Mouse (Mus musculus) MEL-GATA-1-ER (cell line): ENCODE data around the gene Usp40.
"Not testable (repeated sequence)": the region's sequence is repeated elsewhere in the genome, so short reads cannot be mapped to it uniquely, and the experiment has no call there.

Source experiments
- DNase-seq: peaks from one replicate; pipeline ENCODE4 v3.0.0-alpha.2; 2012; ENCODE audit warnings: low read depth; ENCODE audit errors: extremely low read depth

Usp40 gene

DNA sequence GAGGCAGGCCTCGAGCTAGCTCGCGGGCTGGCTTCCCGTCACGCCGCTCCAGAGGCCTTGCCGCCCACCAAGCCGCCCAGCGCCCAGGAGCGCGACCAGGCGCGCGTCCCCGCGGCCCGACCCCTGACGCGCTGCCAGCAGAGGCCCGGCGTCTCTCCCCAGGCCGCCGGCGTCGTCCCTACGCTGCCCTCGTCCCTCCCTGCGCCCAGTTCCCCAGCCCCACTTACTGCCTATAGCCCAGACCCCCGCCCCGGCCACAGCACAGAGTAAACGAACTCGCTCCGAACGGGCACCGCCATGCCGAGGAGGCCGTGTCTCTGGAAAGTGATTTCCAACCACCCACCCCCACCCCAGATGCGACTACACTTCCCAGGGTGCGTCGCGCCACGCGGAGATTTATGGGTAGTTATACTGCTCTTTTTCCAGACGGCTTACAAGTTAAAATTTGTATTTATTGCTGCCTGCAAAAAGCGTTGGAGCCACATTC, at the start of gene Usp40:
Usp40 (minus strand) TSS at position 341 of the 487 bp plus-strand sequence.
- DNase-seq, result peak; percentile 66

GRCm38 (mm10) chr1:88055088-88055487, 46.7 kb upstream of the Usp40 start, which contains the start of gene Ugt1a10:
Gene Ugt1a10 (plus strand): TSS chr1:88055388.
- no peak for DNase-seq

DNA sequence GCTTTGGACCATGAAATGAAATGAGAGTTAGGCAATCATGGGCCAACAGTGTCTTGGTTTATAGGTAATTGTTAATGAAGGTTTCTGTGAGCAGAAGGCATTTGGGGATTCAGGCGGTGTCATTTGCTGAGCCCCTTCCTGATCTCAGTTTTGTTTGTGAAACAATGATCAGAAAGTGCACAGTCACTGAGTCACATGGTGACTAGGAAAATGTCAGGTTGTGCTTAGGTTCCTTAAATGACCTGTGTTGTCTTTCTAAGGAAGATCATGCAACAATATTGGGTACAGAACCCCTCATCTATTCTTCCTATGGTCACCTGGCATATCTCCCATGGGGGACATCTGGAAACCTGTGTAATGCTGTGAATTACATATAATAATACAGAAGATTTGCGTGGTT, 39.1 kb upstream of the Usp40 start:
- DNase-seq, result not testable (repeated sequence)

DNA sequence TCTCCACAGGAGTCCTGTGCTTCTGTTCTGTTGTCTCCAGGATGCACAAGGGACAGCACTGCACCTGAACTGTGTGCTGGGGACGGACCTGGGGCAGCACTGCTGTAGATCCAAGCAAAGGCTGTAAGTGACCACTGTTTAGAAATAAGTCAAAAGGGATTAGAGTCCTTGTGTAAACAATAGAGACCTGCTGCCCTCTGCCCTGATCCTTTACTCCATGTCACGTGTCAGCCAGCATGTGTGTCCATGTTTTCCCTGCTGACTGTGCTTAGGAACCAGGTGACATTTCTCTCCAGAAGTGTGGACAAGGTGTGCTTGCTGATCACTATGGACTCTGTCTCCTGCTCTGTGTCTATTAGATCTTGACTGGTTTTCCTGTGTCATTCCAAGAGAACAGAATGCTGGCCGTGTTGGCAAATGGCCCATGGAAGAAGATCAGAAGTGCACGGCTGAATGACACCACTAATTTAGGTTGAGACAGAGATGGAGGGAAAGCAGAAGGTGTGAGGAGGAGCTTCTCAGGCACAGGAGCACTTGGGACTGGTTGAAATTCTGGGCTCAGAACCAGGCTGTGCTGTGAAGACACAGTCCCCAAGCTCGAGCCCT, 36.6 kb upstream of the Usp40 start:
- DNase-seq, result not testable (repeated sequence)

DNA sequence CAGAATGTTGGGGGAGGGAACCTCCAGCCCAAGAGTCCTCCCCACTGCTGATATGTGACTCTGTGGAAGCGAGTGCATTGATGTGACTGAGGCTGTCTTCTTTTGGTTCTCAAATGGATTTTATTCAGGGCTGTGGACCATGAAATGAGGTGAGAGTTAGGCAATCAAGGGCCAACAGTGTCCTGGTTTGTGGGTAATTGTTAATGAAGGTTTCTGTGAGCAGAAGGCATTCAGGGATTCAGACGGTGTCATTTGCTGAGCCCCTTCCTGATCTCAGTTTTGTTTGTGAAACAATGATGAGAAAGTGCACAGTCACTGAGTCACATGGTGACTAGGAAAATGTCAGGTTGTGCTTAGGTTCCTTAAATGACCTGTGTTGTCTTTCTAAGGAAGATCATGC, 34.7 kb upstream of the Usp40 start:
- DNase-seq, result not testable (repeated sequence)

GRCm38 (mm10) chr1:88025244-88025643, 16.9 kb upstream of the Usp40 start:
- not testable (repeated sequence) for DNase-seq

GRCm38 (mm10) chr1:88015371-88015770, 7.0 kb upstream of the Usp40 start:
- no peak for DNase-seq

DNA sequence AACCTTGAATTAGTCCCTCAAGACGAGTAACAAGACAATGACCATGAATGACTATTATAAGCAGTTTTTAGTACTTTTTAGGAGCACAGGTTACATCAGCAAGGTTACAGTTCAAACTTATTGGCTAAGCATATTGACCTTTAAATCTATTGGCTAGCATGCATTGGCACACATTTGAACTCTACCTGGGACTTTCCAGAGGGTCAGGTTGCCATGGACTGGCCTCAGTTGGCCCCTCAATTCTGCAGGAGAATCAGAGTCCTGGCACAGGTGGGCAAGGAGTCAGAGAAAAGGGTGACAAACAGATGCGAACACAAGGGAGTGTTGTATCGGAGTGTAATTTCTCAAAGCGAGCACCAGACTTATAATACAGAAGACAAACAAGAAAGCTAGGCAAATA, 6.3 kb upstream of the Usp40 start:
- DNase-seq, result no peak

- no peak for DNase-seq
Observed at GRCm38 (mm10) chr1:88014194-88014593, 5.8 kb upstream of the Usp40 start.

- no peak for DNase-seq
Observed at GRCm38 (mm10) chr1:88013726-88014125, 5.4 kb upstream of the Usp40 start.

DNA sequence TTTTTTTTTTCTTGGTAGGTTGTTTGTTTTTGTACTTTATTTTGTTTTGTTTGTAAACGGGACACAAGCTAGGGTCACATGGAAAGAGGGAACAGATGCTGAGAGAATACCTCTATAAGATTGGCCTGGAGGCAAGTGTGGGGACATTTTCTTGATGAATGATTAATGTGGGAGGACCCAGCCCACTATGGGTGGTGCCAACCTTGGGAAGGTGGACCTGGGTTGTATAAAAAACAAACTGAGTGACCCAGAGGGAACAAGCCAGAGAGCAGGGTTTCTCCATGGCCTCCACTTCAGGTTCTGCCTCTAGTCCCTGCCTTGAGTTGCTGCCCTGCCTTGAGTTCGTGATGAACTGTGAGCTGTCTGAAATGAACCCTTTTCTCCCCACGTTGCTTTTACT, 1.2 kb upstream of the Usp40 start:
- DNase-seq, result no peak

GRCm38 (mm10) chr1:88008735-88009134, 384 bp upstream of the Usp40 start:
- no peak for DNase-seq

GRCm38 (mm10) chr1:88007692-88008210, 600 bp downstream of the Usp40 start:
- no peak for DNase-seq

- DNase-seq, result no peak
Observed at GRCm38 (mm10) chr1:87992716-87993115, 15.6 kb downstream of the Usp40 start.

DNA sequence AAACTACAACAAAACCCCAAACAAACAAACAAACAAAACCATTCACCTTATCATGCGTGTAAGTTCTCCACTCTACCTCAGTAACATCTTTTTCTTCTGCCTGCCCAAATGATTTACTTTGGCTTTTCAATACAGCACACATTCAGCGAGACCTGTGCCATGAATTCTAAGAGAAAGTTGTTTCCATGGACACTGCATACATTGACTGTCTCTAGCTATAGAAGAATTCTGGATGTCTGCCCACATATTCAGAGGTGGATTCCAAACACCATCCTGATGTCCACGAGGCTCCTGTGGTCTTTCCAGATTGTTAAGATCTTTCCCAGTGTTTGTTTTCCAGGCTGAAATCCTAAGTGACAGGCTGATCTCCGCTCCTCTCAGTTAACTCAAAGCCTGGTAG, 26.1 kb downstream of the Usp40 start:
- DNase-seq, result no peak

DNA sequence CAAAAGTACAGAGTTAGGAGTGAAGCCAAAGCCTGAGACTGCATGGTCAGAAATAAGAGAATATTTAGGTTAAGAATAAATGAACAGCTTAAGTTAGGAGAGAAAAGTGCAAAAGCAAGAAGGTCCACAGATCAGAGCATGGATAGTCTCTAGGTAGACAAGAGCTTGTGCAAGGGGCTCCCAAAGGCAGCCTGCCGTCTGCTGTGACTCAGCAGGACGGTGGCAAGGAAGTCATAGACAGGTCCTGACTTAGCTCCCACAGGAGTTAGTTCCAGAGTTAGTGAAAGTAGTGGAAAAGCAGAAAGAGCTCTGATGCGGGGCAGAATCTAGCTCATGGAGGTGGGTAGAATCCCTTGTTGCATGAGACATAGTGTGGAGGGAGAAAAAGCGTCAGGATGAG, 38.0 kb downstream of the Usp40 start:
- no peak for DNase-seq

- DNase-seq, result peak; percentile 95
Observed at GRCm38 (mm10) chr1:87961459-87962167, 46.7 kb downstream of the Usp40 start.

DNA sequence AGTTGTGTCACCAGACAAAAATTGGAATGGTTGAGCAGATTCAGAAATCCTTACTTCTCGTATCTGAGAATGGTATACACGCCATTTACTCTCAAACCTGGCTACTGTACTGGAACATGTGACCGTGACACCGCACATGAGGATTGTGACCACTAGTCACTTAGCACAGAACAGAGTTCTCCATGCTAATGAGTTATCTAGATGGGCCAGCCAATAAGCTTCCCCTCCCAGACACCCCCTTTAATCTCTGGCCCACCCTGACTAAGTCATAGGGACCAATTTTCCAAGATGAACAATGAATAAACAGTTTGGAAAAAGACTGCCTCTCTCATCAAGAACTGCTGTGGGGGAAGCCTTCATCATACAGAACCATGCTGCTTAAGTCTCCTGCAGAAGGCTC, 47.6 kb downstream of the Usp40 start:
- peak; percentile 38 for DNase-seq

- peak; percentile 85 for DNase-seq
Observed at GRCm38 (mm10) chr1:87959998-87960431, 48.3 kb downstream of the Usp40 start.

GRCm38 (mm10) chr1:87959532-87959931, 48.8 kb downstream of the Usp40 start:
- no peak for DNase-seq

DNA sequence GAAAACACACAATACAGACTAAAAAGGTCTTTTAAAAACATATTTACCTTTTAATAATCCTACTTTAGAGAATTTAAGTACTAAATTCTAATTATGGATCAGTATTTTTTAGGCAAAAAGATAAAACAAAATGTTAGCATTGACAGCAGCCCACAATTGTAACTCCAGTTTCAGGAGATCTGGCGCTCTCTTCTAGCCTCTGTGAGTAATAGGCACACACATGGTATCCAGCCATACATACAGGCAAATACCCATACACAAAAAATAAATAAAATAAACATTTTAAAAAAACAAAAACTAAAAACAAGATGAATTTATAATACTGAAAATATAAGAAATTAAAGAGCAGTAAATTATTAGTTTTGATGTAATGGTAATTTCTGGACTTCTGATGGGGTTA, 49.4 kb downstream of the Usp40 start:
- DNase-seq, result no peak

- DNase-seq, result no peak
Observed at GRCm38 (mm10) chr1:87953073-87953472, 55.3 kb downstream of the Usp40 start.

DNA sequence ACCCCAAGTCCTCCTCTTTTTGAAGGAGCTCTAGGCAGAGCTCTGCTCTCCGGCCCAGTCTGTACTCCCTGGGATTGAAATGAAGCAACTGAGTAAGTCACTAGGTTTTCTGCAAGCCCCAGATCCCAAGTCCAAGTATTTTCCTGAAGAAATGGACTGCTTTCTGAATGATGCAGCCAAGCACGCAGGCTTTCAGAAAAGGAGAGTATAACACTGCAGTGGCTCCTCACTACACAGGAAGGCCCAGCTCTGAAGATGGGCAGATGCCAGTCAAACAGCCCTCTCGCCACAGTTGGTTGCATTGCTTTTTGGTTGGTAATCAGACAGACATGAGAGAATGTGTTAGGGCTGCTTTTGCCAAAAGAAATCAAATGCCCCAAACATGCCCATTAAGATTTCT, 56.7 kb downstream of the Usp40 start:
- no peak for DNase-seq
